Mouse (Mus musculus): ENCODE data around the gene Larp1b.

- no peak for TF ChIP-seq POLR2A (IDR thresholded peaks at IDR 0.05; ENCODE audit: low read depth, low read length)
- no peak for TF ChIP-seq CTCF (IDR thresholded peaks at IDR 0.05; ENCODE audit: extremely low read depth, insufficient read length, insufficient replicate concordance, low read depth, low read length)
Observed at GRCm38 (mm10) chr3:41059249-41059648, 109.6 kb downstream of the Larp1b start.

All from small intestine, adult 2 months (tissue).